Comparison of ENCODE assay signal across 22 mouse cellular contexts in genomic region chr5:147291764-147292505, GRCm38 (mm10). TPM values are rescaled to one million over a fixed set of nuclear protein-coding genes. Genes with fewer than 3 reads are reported as not detected.
DNase-seq lines count a peak whose midpoint lies in the region; ATAC-seq and TF ChIP-seq lines count a peak whose summit lies in the region.
"Had no signal": no experiment of that assay in that cellular context is flagged by ENCODE, and none has a peak within 500 bp of the region (broad histone marks: within the 10 kb centered on the region; RNA-seq: fewer than 3 reads in every experiment).

No protein-coding gene starts in this region.

- 25% methylated on average over 16 of the region's 16 CpGs for WGBS in heart, embryonic 14.5 days
- 23% methylated on average over 16 of the region's 16 CpGs for WGBS in intestine, embryonic 16.5 days
- WGBS in small intestine, adult 2 months, result 19% methylated on average over 16 of the region's 16 CpGs

- H3K4me1 ChIP-seq in heart, embryonic 14.5 days (ENCODE audit: control insufficient read depth in 2 of 2, insufficient read depth in 2 of 2, low read length in 2 of 2), result peaks cover 0 to 6% of the 10 kb centered on the region in 2 experiments; a peak in 1 of 4 replicates
- H3K4me1 ChIP-seq in E14TG2a.4 (replicated peaks; ENCODE audit: low read depth, low read length), result peaks cover 34% of the 10 kb centered on the region
- H3K4me1 ChIP-seq in intestine, embryonic 16.5 days (ENCODE audit: control insufficient read depth, insufficient read depth, low read length), result peaks cover 9% of the 10 kb centered on the region
- H3K4me1 ChIP-seq in small intestine, adult 2 months (ENCODE audit: control insufficient read depth, insufficient read depth, insufficient read length, low read length), result peaks cover 12% of the 10 kb centered on the region
- H3K4me1 ChIP-seq: embryonic facial prominence, embryonic 15.5 days; lung, embryonic 15.5 days had no signal

- no peak for DNase-seq in heart, adult 11 months
- no peak for DNase-seq in frontal cortex, adult 2 months (ENCODE audit: extremely low spot score in 1 of 2, low spot score in 1 of 2)
- no peak for DNase-seq in gastrocnemius, postnatal 14 days
- no peak for DNase-seq in layer of hippocampus, adult 18-20 months (ENCODE audit: low spot score in 2 of 2)
- DNase-seq: adrenal gland, postnatal 14 days; cerebellum, postnatal 25 days; heart, postnatal 4 days; kidney, adult 18-20 months; thymus, postnatal 14 days had no signal

- peaks cover 41% of the 10 kb centered on the region for H3K27me3 ChIP-seq in heart, embryonic 14.5 days (ENCODE audit: control insufficient read depth, insufficient read depth, low read length)
- H3K27me3 ChIP-seq in E14TG2a.4 (ENCODE audit: insufficient read depth, low read length), result peaks cover 42% of the 10 kb centered on the region
- 0 out of 2 replicates have a peak, but pooled peaks cover 4% of the 10 kb centered on the region for H3K27me3 ChIP-seq in intestine, embryonic 16.5 days (replicated peaks; ENCODE audit: control insufficient read depth, insufficient read depth, low read length)
- H3K27me3 ChIP-seq in small intestine, adult 2 months (ENCODE audit: control insufficient read depth, insufficient read depth, low read length), result no peaks in the 10 kb centered on the region; the same call in 1 of the 2 replicates

- H3K9ac ChIP-seq in heart, embryonic 14.5 days (ENCODE audit: low read length), result no peak overlapping the region
- 0 out of 2 replicates have a peak overlapping the region, but pooled peaks have one; percentile 29 for H3K9ac ChIP-seq in intestine, embryonic 16.5 days (ENCODE audit: low read depth, low read length)
- H3K9ac ChIP-seq: embryonic facial prominence, embryonic 15.5 days; lung, embryonic 15.5 days; midbrain, embryonic 12.5 days had no signal

- H3K27ac ChIP-seq in heart, embryonic 14.5 days (replicated peaks in 1 of 2; ENCODE audit: control insufficient read depth in 1 of 2, insufficient read depth in 1 of 2, low read depth in 2 of 2, low read length in 2 of 2), result no peak overlapping the region
- peak overlapping the region; percentile 78 for H3K27ac ChIP-seq in intestine, embryonic 16.5 days (ENCODE audit: low read length)
- H3K27ac ChIP-seq in small intestine, adult 2 months (ENCODE audit: insufficient read depth, low read depth, low read length), result peak overlapping the region; percentile 65
- H3K27ac ChIP-seq: embryonic facial prominence, embryonic 15.5 days; layer of hippocampus, adult 2 months; lung, embryonic 15.5 days; midbrain, embryonic 12.5 days had no signal

- no peaks in the 10 kb centered on the region for H3K36me3 ChIP-seq in heart, embryonic 14.5 days (ENCODE audit: control insufficient read depth, insufficient read depth, low read length)
- H3K36me3 ChIP-seq in E14TG2a.4 (ENCODE audit: insufficient read depth, low read length), result no peaks in the 10 kb centered on the region
- H3K36me3 ChIP-seq in intestine, embryonic 16.5 days (ENCODE audit: control insufficient read depth, insufficient read depth, low read length), result no peaks in the 10 kb centered on the region
- no peaks in the 10 kb centered on the region for H3K36me3 ChIP-seq in small intestine, adult 2 months (ENCODE audit: control insufficient read depth, insufficient read depth, low read length)
- H3K36me3 ChIP-seq: embryonic facial prominence, embryonic 15.5 days; lung, embryonic 15.5 days; midbrain, embryonic 12.5 days had no signal

- no peak overlapping the region for H3K4me3 ChIP-seq in heart, embryonic 14.5 days (ENCODE audit: control insufficient read depth in 1 of 2, insufficient read depth in 1 of 2, low read depth in 1 of 2, low read length in 2 of 2)
- 0 out of 2 replicates have a peak overlapping the region, but pooled peaks have one; percentile 57 for H3K4me3 ChIP-seq in E14TG2a.4 (replicated peaks; ENCODE audit: low read length)
- H3K4me3 ChIP-seq in intestine, embryonic 16.5 days (ENCODE audit: low read length), result peak overlapping the region; percentile 23
- peak overlapping the region; percentile 26 for H3K4me3 ChIP-seq in small intestine, adult 2 months (ENCODE audit: low read depth, low read length)
- H3K4me3 ChIP-seq: embryonic facial prominence, embryonic 15.5 days; layer of hippocampus, adult 2 months; lung, embryonic 15.5 days; midbrain, embryonic 12.5 days had no signal

- 0 out of 2 replicates have a peak overlapping the region, but pooled peaks have one; percentile 7 for H3K4me2 ChIP-seq in heart, embryonic 14.5 days (ENCODE audit: low read length)
- H3K4me2 ChIP-seq in intestine, embryonic 16.5 days (ENCODE audit: low read depth, low read length), result peak overlapping the region; percentile 40
- H3K4me2 ChIP-seq: embryonic facial prominence, embryonic 15.5 days; lung, embryonic 15.5 days; midbrain, embryonic 12.5 days had no signal

- ATAC-seq in heart, embryonic 14.5 days (ENCODE audit: insufficient number of reproducible peaks, insufficient read depth, low FRiP score, low read depth), result no peak
- peak; percentile 43 for ATAC-seq in intestine, embryonic 16.5 days
- ATAC-seq: CD4-positive, CD25-positive, alpha-beta regulatory T cell, adult 4 months; forebrain, embryonic 16.5 days had no signal

- no peaks in the 10 kb centered on the region for H3K9me3 ChIP-seq in heart, embryonic 14.5 days (ENCODE audit: control insufficient read depth, low read length)
- H3K9me3 ChIP-seq in E14TG2a.4 (ENCODE audit: low read length), result no peaks in the 10 kb centered on the region
- no peaks in the 10 kb centered on the region for H3K9me3 ChIP-seq in intestine, embryonic 16.5 days (ENCODE audit: control insufficient read depth, low read length)
- H3K9me3 ChIP-seq: embryonic facial prominence, embryonic 15.5 days; lung, embryonic 15.5 days; midbrain, embryonic 12.5 days had no signal

- intact Hi-C loops in gastrocnemius, postnatal 14 days (cut with DNase I; ENCODE audit: low total_unique reads), result no loop called here

- no peak for TF ChIP-seq POLR2A in small intestine, adult 2 months (IDR thresholded peaks at IDR 0.05; ENCODE audit: low read depth, low read length)

- 0 out of 2 replicates have a peak, but pooled peaks have one; percentile 6 for TF ChIP-seq CTCF in E14TG2a.4 (conservative IDR thresholded peaks at IDR 0.05; ENCODE audit: low read length)
- 0 out of 2 replicates have a peak, but pooled peaks have one; percentile 8 for TF ChIP-seq CTCF in small intestine, adult 2 months (IDR thresholded peaks at IDR 0.05; ENCODE audit: extremely low read depth, insufficient read length, insufficient replicate concordance, low read depth, low read length)

RNA-seq across cellular contexts. Expression of gene Cdx2, which starts 15.1 kb away (rescaled TPM):
- polyA plus RNA-seq in heart, embryonic 14.5 days (2014; fragmentation: Nextera tagmentation; extraction: Ambion mirVana), result not detected in 2 replicates
- 42.1 and 46.2 TPM in 2 replicates for polyA plus RNA-seq in intestine, embryonic 16.5 days (2015; fragmentation: Nextera tagmentation; extraction: Ambion mirVana)
- polyA plus RNA-seq in small intestine, adult 2 months (2012; rRNA removed), result 116 and 344 TPM in 2 replicates
- polyA plus RNA-seq in frontal cortex, adult 2 months (2012; rRNA removed), result 0.04 and 0.08 TPM in 2 replicates
- total RNA-seq in gastrocnemius, postnatal 14 days (2021), result not detected
- not detected for total RNA-seq in layer of hippocampus, adult 18-20 months (2021)
- total RNA-seq: adrenal gland, postnatal 14 days; gastrocnemius, postnatal 4 days; heart, postnatal 4 days; layer of hippocampus, adult 2 months; left cerebral cortex, postnatal 14 days had no signal
- polyA plus RNA-seq: CD4-positive, CD25-positive, alpha-beta regulatory T cell, adult 4 months; embryonic facial prominence, embryonic 15.5 days; forebrain, embryonic 16.5 days; lung, embryonic 15.5 days; midbrain, embryonic 12.5 days; neural tube, embryonic 11.5 days had no signal

RNA-seq across cellular contexts. Expression of gene Pdx1, which starts 22.2 kb away (rescaled TPM):
- polyA plus RNA-seq in heart, embryonic 14.5 days (2014; fragmentation: Nextera tagmentation; extraction: Ambion mirVana), result not detected in 2 replicates
- polyA plus RNA-seq in intestine, embryonic 16.5 days (2015; fragmentation: Nextera tagmentation; extraction: Ambion mirVana), result 3.8 and 5.3 TPM in 2 replicates
- 0.32 and 65.5 TPM in 2 replicates for polyA plus RNA-seq in small intestine, adult 2 months (2012; rRNA removed)
- not detected in 2 replicates for polyA plus RNA-seq in frontal cortex, adult 2 months (2012; rRNA removed)
- total RNA-seq in gastrocnemius, postnatal 14 days (2021), result not detected
- not detected for total RNA-seq in layer of hippocampus, adult 18-20 months (2021)
- total RNA-seq: adrenal gland, postnatal 14 days; gastrocnemius, postnatal 4 days; heart, postnatal 4 days; layer of hippocampus, adult 2 months; left cerebral cortex, postnatal 14 days had no signal
- polyA plus RNA-seq: CD4-positive, CD25-positive, alpha-beta regulatory T cell, adult 4 months; embryonic facial prominence, embryonic 15.5 days; forebrain, embryonic 16.5 days; lung, embryonic 15.5 days; midbrain, embryonic 12.5 days; neural tube, embryonic 11.5 days had no signal

RNA-seq across cellular contexts. Expression of gene Urad, which starts 30.3 kb away (rescaled TPM):
- not detected in 2 replicates for polyA plus RNA-seq in heart, embryonic 14.5 days (2014; fragmentation: Nextera tagmentation; extraction: Ambion mirVana)
- 2.6 TPM in 2 replicates for polyA plus RNA-seq in intestine, embryonic 16.5 days (2015; fragmentation: Nextera tagmentation; extraction: Ambion mirVana)
- polyA plus RNA-seq in small intestine, adult 2 months (2012; rRNA removed), result 3.1 and 4.7 TPM in 2 replicates
- polyA plus RNA-seq in frontal cortex, adult 2 months (2012; rRNA removed), result not detected in 2 replicates
- total RNA-seq in gastrocnemius, postnatal 14 days (2021), result not detected
- not detected for total RNA-seq in layer of hippocampus, adult 18-20 months (2021)
- total RNA-seq: gastrocnemius, postnatal 4 days; heart, postnatal 4 days; layer of hippocampus, adult 2 months; left cerebral cortex, postnatal 14 days had no signal
- polyA plus RNA-seq: CD4-positive, CD25-positive, alpha-beta regulatory T cell, adult 4 months; embryonic facial prominence, embryonic 15.5 days; forebrain, embryonic 16.5 days; lung, embryonic 15.5 days; midbrain, embryonic 12.5 days; neural tube, embryonic 11.5 days had no signal

Comparison
In these comparisons a context has a peak if more than half of its experiments do, and no peak if none do; other contexts are left out.
1. H3K27ac ChIP-seq: peak in intestine, embryonic 16.5 days (single experiment) and small intestine, adult 2 months (single experiment); none in heart, embryonic 14.5 days (0 of 2).
2. H3K4me3 ChIP-seq: peak in E14TG2a.4 (single experiment), intestine, embryonic 16.5 days (single experiment) and small intestine, adult 2 months (single experiment); none in heart, embryonic 14.5 days (0 of 2).
3. RNA of gene Cdx2, which starts 15.1 kb away (polyA plus RNA-seq): 116 to 344 TPM in small intestine, adult 2 months and 42.1 to 46.2 TPM in intestine, embryonic 16.5 days; 0.04 to 0.08 TPM in frontal cortex, adult 2 months and not detected in heart, embryonic 14.5 days; every median in the first group is over 10 times any median in the second.